Mouse (Mus musculus): ENCODE data around the gene Hydin. TPM values are rescaled to one million over a fixed set of nuclear protein-coding genes. Genes with fewer than 3 reads are reported as not detected.

The Hydin gene
- total and polyA plus RNA-seq, 3 experiments, result 0.05 to 0.21 (median 0.10) TPM

DNA sequence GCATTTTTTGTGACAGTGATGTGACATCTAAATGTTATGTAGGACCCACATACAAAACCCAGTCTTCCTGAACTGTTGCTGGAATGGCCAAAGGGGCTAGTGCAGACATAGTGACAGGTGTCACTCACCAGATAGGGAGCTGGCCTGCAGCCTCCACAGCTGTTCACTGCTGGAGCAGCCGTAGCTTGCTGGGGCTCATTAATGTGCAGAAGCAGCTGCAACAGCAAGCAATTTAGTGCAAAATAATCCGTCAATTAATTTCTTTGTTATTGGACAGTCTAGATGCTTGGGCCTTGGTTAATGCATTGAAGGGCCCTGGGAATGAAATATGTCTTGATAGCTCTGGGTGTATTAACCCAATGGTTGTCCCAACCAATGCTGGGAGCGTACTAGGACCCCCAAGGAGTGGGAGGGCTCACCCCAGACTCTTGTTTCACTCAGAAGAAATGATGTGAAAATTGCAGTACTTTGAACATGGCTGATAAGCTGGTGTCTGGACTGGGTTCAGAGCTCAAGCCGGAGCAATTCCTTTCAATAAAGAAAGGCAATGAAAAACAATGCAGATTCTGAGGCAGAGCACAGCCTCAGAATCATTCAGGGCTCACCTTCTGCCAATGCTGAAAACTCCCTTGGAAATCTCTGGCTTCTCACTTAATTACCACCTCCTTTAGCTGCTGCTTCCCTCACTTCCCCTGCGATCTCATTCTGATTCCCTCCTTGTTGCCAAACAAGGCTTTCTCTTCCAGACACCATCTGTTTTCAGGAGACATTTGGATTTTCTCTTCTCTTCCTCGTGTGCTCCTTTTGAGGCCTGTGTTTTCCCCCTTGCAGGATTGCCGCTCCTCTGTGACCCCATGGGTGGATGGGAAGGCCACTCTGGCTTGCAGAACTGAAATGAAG is 24.2 kb upstream of the Hydin start:
- intact Hi-C loops (cut with DNase I), result no loop called here
- no peak for DNase-seq
- 39% methylated on average over 7 of the region's 7 CpGs for WGBS
- no peaks in the 10 kb centered on the region for H3K36me3 ChIP-seq (ENCODE audit: control insufficient read depth, insufficient read depth, low read length)
- H3K9ac ChIP-seq (ENCODE audit: low read depth, low read length), result no peak overlapping the region
- no peak overlapping the region for H3K4me3 ChIP-seq
- no peaks in the 10 kb centered on the region for H3K4me1 ChIP-seq (ENCODE audit: control insufficient read depth, insufficient read depth, low read length)
- H3K27ac ChIP-seq, result no peak overlapping the region
- H3K79me2 ChIP-seq (replicated peaks; ENCODE audit: control insufficient read depth, insufficient read depth, low read length), result no peaks in the 10 kb centered on the region
- no peaks in the 10 kb centered on the region for H3K27me3 ChIP-seq (ENCODE audit: control insufficient read depth, insufficient read depth, low read length)
- TF ChIP-seq POLR2A (IDR thresholded peaks at IDR 0.05; ENCODE audit: insufficient read depth, low read depth, low read length) (no peak), CTCF (IDR thresholded peaks at IDR 0.05) (no peak), EP300 (IDR thresholded peaks at IDR 0.05; ENCODE audit: insufficient read depth, low read depth, low read length) (no peak)

DNA sequence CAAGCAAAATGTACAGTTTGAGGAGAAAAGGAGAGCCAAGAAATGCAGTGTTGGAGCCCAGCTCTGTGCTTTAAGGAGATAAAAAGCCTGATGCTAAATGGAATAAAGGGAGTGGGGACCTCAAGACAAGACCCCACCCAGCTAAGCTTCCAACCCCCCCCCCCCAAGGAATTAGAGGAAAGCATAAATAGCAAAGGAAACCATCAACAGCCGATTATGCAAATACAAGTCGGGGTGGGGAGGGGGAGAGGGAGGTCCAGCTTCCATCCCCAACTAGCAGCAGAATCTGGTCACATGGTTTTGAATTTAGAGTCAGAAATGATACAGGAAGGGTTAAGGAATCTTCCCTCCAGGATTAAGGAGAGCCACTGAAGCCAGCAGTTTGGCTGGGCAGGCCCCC is 22.2 kb upstream of the Hydin start:
- no peaks in the 10 kb centered on the region for H3K79me2 ChIP-seq (replicated peaks; ENCODE audit: control insufficient read depth, insufficient read depth, low read length)
- WGBS, result 50% methylated on average over 2 of the region's 2 CpGs
- H3K36me3 ChIP-seq (ENCODE audit: control insufficient read depth, insufficient read depth, low read length), result no peaks in the 10 kb centered on the region
- no peaks in the 10 kb centered on the region for H3K4me1 ChIP-seq (ENCODE audit: control insufficient read depth, insufficient read depth, low read length)
- H3K4me3 ChIP-seq, result no peak overlapping the region
- intact Hi-C loops (cut with DNase I), result no loop called here
- H3K9ac ChIP-seq (ENCODE audit: low read depth, low read length), result no peak overlapping the region
- H3K27me3 ChIP-seq (ENCODE audit: control insufficient read depth, insufficient read depth, low read length), result no peaks in the 10 kb centered on the region
- no peak for DNase-seq
- TF ChIP-seq CTCF (IDR thresholded peaks at IDR 0.05) (no peak), POLR2A (IDR thresholded peaks at IDR 0.05; ENCODE audit: insufficient read depth, low read depth, low read length) (no peak), EP300 (IDR thresholded peaks at IDR 0.05; ENCODE audit: insufficient read depth, low read depth, low read length) (no peak)
- no peak overlapping the region for H3K27ac ChIP-seq

DNA sequence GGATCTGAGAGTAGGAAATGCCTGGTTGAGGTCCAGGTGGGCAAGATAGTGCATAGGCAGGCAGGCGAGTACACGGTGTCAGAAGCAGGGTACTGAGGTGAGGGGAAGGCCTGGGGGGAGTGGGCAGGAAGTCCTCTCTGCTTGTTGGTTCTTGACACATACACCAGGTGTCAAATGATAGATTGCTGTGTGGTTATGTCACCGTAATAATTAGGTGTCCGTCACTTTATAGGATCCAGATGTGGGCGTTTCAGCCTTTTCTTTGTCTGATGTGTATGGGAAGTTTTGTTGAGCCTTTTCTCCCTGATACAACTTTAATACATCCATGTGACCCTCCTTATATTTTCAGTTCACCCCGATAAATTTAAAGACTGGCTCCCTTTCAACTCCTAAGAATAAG is 19.5 kb upstream of the Hydin start:
- no peaks in the 10 kb centered on the region for H3K27me3 ChIP-seq (ENCODE audit: control insufficient read depth, insufficient read depth, low read length)
- TF ChIP-seq POLR2A (IDR thresholded peaks at IDR 0.05; ENCODE audit: insufficient read depth, low read depth, low read length) (no peak), EP300 (IDR thresholded peaks at IDR 0.05; ENCODE audit: insufficient read depth, low read depth, low read length) (no peak), CTCF (IDR thresholded peaks at IDR 0.05) (no peak)
- no peak overlapping the region for H3K9ac ChIP-seq (ENCODE audit: low read depth, low read length)
- intact Hi-C loops (cut with DNase I), result no loop called here
- H3K4me3 ChIP-seq, result no peak overlapping the region
- H3K4me1 ChIP-seq (ENCODE audit: control insufficient read depth, insufficient read depth, low read length), result no peaks in the 10 kb centered on the region
- no peaks in the 10 kb centered on the region for H3K79me2 ChIP-seq (replicated peaks; ENCODE audit: control insufficient read depth, insufficient read depth, low read length)
- no peak overlapping the region for H3K27ac ChIP-seq
- 79% methylated on average over 6 of the region's 6 CpGs for WGBS
- H3K36me3 ChIP-seq (ENCODE audit: control insufficient read depth, insufficient read depth, low read length), result no peaks in the 10 kb centered on the region
- no peak for DNase-seq

DNA sequence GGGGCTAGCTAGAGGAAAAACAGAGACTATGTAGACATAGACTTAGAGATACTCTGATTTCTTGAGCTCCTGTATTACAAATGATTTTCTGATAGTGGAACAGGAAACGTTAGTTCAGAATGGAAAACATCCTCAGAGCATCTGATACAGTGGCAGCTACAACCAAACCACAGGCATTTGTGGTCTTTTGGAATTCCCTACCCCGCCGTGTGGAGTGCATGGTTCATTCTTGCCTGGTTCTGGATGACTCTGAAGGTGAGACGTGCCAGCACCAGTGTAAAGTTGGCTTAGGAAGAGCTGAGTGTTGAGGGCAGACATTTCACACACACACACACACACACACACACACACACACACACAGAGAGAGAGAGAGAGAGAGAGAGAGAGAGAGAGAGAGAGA is 12.8 kb upstream of the Hydin start:
- no peaks in the 10 kb centered on the region for H3K27me3 ChIP-seq (ENCODE audit: control insufficient read depth, insufficient read depth, low read length)
- H3K9ac ChIP-seq (ENCODE audit: low read depth, low read length), result no peak overlapping the region
- H3K4me3 ChIP-seq, result no peak overlapping the region
- no peak overlapping the region for H3K27ac ChIP-seq
- intact Hi-C loops (cut with DNase I), result no loop called here
- no peaks in the 10 kb centered on the region for H3K36me3 ChIP-seq (ENCODE audit: control insufficient read depth, insufficient read depth, low read length)
- TF ChIP-seq CTCF (IDR thresholded peaks at IDR 0.05) (no peak), POLR2A (IDR thresholded peaks at IDR 0.05; ENCODE audit: insufficient read depth, low read depth, low read length) (no peak), EP300 (IDR thresholded peaks at IDR 0.05; ENCODE audit: insufficient read depth, low read depth, low read length) (no peak)
- DNase-seq, result no peak
- WGBS, result 44% methylated on average over 4 of the region's 4 CpGs
- no peaks in the 10 kb centered on the region for H3K4me1 ChIP-seq (ENCODE audit: control insufficient read depth, insufficient read depth, low read length)
- no peaks in the 10 kb centered on the region for H3K79me2 ChIP-seq (replicated peaks; ENCODE audit: control insufficient read depth, insufficient read depth, low read length)

DNA sequence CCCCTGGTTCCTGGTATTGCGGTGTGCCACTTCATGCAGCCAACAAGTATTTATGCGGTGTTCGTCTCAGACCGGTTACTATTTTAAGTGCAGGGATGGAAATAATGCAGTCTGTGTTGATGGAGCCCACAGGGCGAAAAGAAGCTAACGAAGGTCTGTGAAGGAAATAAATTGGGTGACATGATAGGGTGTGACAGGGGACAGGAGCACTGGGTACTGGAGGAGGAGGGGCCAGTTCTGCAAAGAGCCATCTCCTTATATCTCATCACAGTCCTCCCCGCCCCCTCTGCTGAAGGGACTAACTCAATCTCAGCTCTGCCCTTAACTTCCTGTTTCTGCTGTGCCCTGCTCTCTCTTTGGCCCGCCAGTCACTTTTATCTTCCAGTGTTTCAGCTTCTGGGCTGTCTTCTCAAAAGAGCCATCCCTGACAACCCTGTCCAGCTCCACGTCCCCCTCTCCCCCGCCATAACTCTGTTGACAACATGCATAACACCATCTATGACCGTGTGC is 926 bp upstream of the Hydin start:
- intact Hi-C loops (cut with DNase I), result no loop called here
- no peaks in the 10 kb centered on the region for H3K79me2 ChIP-seq (replicated peaks; ENCODE audit: control insufficient read depth, insufficient read depth, low read length)
- TF ChIP-seq EP300 (IDR thresholded peaks at IDR 0.05; ENCODE audit: insufficient read depth, low read depth, low read length), result no peak
- TF ChIP-seq CTCF (IDR thresholded peaks at IDR 0.05), result no peak
- TF ChIP-seq POLR2A (IDR thresholded peaks at IDR 0.05; ENCODE audit: insufficient read depth, low read depth, low read length), result no peak
- 45% methylated on average over 11 of the region's 11 CpGs for WGBS
- H3K9ac ChIP-seq (ENCODE audit: low read depth, low read length), result no peak overlapping the region
- H3K27ac ChIP-seq, result no peak overlapping the region
- DNase-seq, result no peak
- no peak overlapping the region for H3K4me3 ChIP-seq
- no peaks in the 10 kb centered on the region for H3K36me3 ChIP-seq (ENCODE audit: control insufficient read depth, insufficient read depth, low read length)
- no peaks in the 10 kb centered on the region for H3K4me1 ChIP-seq (ENCODE audit: control insufficient read depth, insufficient read depth, low read length)
- peaks cover 2% of the 10 kb centered on the region; the same call in 1 of the 2 replicates for H3K27me3 ChIP-seq (ENCODE audit: control insufficient read depth, insufficient read depth, low read length)

DNA sequence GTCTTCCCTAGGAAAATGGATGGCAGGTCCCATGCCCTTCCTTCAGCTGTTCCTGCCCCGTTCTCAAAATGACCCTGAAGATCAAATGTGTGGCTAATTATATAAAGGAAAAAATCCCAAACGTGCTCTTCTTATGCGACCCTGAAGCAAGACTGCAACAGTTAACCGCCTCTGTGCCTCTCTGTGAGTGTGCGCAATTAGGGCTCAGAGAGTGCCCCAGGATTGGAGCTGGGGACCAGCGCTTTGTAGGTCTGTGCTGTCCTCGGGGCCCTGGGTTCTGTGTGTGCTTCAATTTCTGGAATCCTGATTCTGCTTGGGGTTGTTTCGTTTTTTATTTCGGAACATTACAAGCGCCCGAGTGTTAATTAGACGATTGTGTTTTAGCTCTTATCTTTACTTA is 491 bp downstream of the Hydin start:
- intact Hi-C loops (cut with DNase I), result no loop called here
- Histone ChIP-seq H3K9ac (ENCODE audit: low read depth, low read length) (no peak overlapping the region), H3K79me2 (replicated peaks; ENCODE audit: control insufficient read depth, insufficient read depth, low read length) (no peaks in the 10 kb centered on the region), H3K27ac (no peak overlapping the region), H3K27me3 (ENCODE audit: control insufficient read depth, insufficient read depth, low read length) (no peaks in the 10 kb centered on the region), H3K4me1 (ENCODE audit: control insufficient read depth, insufficient read depth, low read length) (no peaks in the 10 kb centered on the region), H3K36me3 (ENCODE audit: control insufficient read depth, insufficient read depth, low read length) (no peaks in the 10 kb centered on the region), H3K4me3 (no peak overlapping the region)
- 11% methylated on average over 12 of the region's 12 CpGs for whole genome bisulfite sequencing
- DNase-seq, result no peak
- TF ChIP-seq CTCF (IDR thresholded peaks at IDR 0.05), result no peak
- no peak for TF ChIP-seq POLR2A (IDR thresholded peaks at IDR 0.05; ENCODE audit: insufficient read depth, low read depth, low read length)
- TF ChIP-seq EP300 (IDR thresholded peaks at IDR 0.05; ENCODE audit: insufficient read depth, low read depth, low read length), result no peak
